Mouse (Mus musculus): Measurements from ENCODE around the gene Gabrg3. TPM values are rescaled to one million over a fixed set of nuclear protein-coding genes. Genes with fewer than 3 reads are reported as not detected.
A peak's percentile ranks its signal among the peaks of the same experiment; 100 is the strongest.

Gene Gabrg3
- polyA plus RNA-seq (2014; fragmentation: Nextera tagmentation; extraction: Ambion mirVana), result 0.60 and 0.85 TPM in 2 replicates

DNA sequence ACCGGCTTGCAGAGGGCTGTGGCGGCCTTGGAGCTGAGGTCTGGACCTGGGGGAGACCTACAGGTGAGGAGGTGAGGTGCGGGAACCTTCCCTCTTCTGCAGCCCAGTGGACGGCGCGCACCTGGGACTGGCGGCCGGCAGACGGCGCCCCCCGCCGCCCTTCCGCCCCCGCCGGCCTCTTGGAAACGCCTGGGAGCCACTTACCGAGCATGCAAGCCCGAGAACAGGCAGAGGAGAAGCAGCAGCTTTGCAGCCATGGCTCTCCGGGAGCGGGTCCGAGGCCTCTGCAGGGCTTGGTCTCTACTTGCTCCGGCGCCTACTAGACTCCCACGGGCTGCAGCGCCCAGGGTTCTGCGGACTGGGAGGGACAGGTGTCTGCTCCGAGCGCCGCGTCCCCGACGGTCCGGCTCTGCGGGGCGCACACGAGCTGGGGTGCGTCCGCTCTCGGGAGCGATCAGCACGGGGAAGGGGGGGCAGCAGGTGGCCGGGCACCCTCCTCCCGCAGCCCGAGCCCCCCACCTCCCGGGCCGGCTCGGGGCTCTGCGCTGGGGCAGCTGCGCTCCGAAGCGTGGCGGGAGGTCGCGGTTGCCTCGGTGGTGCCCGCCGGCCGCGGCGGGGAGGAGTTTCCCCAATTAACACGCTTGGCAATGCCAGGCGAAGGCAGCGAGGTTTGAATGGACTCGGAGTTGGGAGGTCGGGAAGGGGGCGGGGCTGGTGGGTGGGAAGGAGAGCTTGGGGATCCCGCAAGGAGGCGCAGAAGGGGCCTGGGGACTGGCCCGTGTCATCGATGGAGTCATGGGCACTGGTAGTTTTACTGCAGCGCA lies at the start of gene Gabrg3:
Gene Gabrg3 (minus strand): TSS at position 672 of the 824 bp plus-strand sequence.
- H3K4me2 ChIP-seq (ENCODE audit: low read length), result peak within 1 kb of the TSS; percentile 65
- 1% methylated on average over 66 of the region's 71 CpGs for WGBS
- no peaks in the 10 kb centered on the region for H3K36me3 ChIP-seq (ENCODE audit: control insufficient read depth, insufficient read depth, low read length)
- no peak within 1 kb of the TSS for H3K27ac ChIP-seq (ENCODE audit: low read depth)
- no peaks in the 10 kb centered on the region for H3K9me3 ChIP-seq (ENCODE audit: control insufficient read depth, low read length)
- peak; percentile 45 for ATAC-seq (replicated peaks; ENCODE audit: low FRiP score, low TSS enrichment, low read depth)
- H3K4me1 ChIP-seq (replicated peaks; ENCODE audit: control insufficient read depth, insufficient read depth, low read length), result no peaks in the 10 kb centered on the region
- H3K27me3 ChIP-seq (replicated peaks; ENCODE audit: control insufficient read depth, insufficient read depth, low read length), result peaks cover 27% of the 10 kb centered on the region
- DNase-seq (ENCODE audit: low spot score), result peak; percentile 62
- H3K4me3 ChIP-seq (ENCODE audit: low read depth, low read length), result peak within 1 kb of the TSS; percentile 37
- H3K9ac ChIP-seq (ENCODE audit: low read length), result peak within 1 kb of the TSS; percentile 0; the same call in 1 of the 2 replicates

DNA sequence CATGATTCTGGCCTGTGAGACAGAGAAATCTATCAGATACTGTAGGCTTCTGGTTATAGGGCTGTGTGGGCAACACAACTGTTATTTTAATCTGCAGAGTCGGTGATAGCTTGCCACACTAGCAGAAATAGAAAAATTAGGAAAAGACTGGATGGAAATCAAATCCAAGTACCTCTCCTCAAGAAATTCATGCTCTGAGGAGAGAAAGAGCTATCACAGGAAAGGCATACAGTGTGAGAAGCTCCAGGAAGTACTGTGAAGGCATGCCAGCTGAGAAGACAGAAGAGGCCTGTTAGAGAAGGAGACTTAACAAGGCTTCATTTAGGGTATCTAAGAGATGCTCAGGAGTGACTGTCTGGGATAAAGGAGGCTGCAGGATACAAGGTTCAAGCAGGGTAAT lies 35.7 kb upstream of the Gabrg3 start:
- H3K4me2 ChIP-seq (ENCODE audit: low read length), result no peak overlapping the region
- WGBS, result 91% methylated on average over 1 of the region's 1 CpGs
- no peaks in the 10 kb centered on the region for H3K4me1 ChIP-seq (replicated peaks; ENCODE audit: control insufficient read depth, insufficient read depth, low read length)
- H3K9me3 ChIP-seq (ENCODE audit: control insufficient read depth, low read length), result no peaks in the 10 kb centered on the region
- no peak for DNase-seq (ENCODE audit: low spot score)
- H3K4me3 ChIP-seq (ENCODE audit: low read depth, low read length), result no peak overlapping the region
- no peak overlapping the region for H3K27ac ChIP-seq (ENCODE audit: low read depth)
- H3K9ac ChIP-seq (ENCODE audit: low read length), result no peak overlapping the region
- ATAC-seq (replicated peaks; ENCODE audit: low FRiP score, low TSS enrichment, low read depth), result no peak
- no peaks in the 10 kb centered on the region for H3K36me3 ChIP-seq (ENCODE audit: control insufficient read depth, insufficient read depth, low read length)
- no peaks in the 10 kb centered on the region for H3K27me3 ChIP-seq (replicated peaks; ENCODE audit: control insufficient read depth, insufficient read depth, low read length)

- H3K27ac ChIP-seq (ENCODE audit: low read depth), result no peak overlapping the region
- 76% methylated on average over 1 of the region's 1 CpGs for WGBS
Observed at GRCm38 (mm10) chr7:57421044-57421443, 34.1 kb upstream of the Gabrg3 start.

GRCm38 (mm10) chr7:57419392-57419791 lies 32.4 kb upstream of the Gabrg3 start, which contains the start of gene Gabrb3:
Gene Gabrb3, plus strand, starts transcription at chr7:57419692.
- Histone ChIP-seq H3K4me2 (ENCODE audit: low read length) (no peak within 1 kb of the TSS), H3K36me3 (ENCODE audit: control insufficient read depth, insufficient read depth, low read length) (no peaks in the 10 kb centered on the region), H3K9ac (ENCODE audit: low read length) (no peak within 1 kb of the TSS), H3K9me3 (ENCODE audit: control insufficient read depth, low read length) (no peaks in the 10 kb centered on the region), H3K4me1 (replicated peaks; ENCODE audit: control insufficient read depth, insufficient read depth, low read length) (no peaks in the 10 kb centered on the region), H3K4me3 (ENCODE audit: low read depth, low read length) (no peak within 1 kb of the TSS), H3K27ac (ENCODE audit: low read depth) (no peak within 1 kb of the TSS), H3K27me3 (replicated peaks; ENCODE audit: control insufficient read depth, insufficient read depth, low read length) (no peaks in the 10 kb centered on the region)
- ATAC-seq (replicated peaks; ENCODE audit: low FRiP score, low TSS enrichment, low read depth) (no peak), DNase-seq (ENCODE audit: low spot score) (no peak)
- WGBS, result 75% methylated on average over 2 of the region's 2 CpGs

More at GRCm38 (mm10) chr7:57421044-57421443, 34.1 kb upstream of the Gabrg3 start:
- H3K9me3 ChIP-seq (ENCODE audit: control insufficient read depth, low read length), result no peaks in the 10 kb centered on the region
- no peaks in the 10 kb centered on the region for H3K36me3 ChIP-seq (ENCODE audit: control insufficient read depth, insufficient read depth, low read length)
- H3K4me3 ChIP-seq (ENCODE audit: low read depth, low read length), result no peak overlapping the region
- no peak for DNase-seq (ENCODE audit: low spot score)
- no peaks in the 10 kb centered on the region for H3K4me1 ChIP-seq (replicated peaks; ENCODE audit: control insufficient read depth, insufficient read depth, low read length)
- no peaks in the 10 kb centered on the region for H3K27me3 ChIP-seq (replicated peaks; ENCODE audit: control insufficient read depth, insufficient read depth, low read length)
- H3K4me2 ChIP-seq (ENCODE audit: low read length), result no peak overlapping the region
- H3K9ac ChIP-seq (ENCODE audit: low read length), result no peak overlapping the region
- no peak for ATAC-seq (replicated peaks; ENCODE audit: low FRiP score, low TSS enrichment, low read depth)

DNA sequence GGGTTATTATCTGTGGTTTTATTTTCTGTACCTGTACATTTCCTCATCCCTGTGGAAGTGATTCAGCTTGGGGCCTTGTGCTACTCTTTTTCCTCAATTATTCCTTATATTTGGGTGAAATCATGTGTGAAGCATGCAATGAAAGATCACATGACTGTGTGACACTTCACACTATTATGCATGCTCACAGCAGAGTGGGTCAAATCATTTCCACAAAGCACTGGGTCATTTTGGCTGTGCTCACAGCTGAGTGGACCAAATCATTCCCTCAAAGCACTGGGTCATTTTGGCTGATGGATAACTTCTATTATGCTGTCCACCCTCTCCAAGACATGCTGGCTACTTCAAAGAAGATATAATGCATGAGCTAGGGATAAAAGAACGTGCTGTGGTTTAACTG lies 25.9 kb upstream of the Gabrg3 start:
- no peak overlapping the region for H3K9ac ChIP-seq (ENCODE audit: low read length)
- no peaks in the 10 kb centered on the region for H3K9me3 ChIP-seq (ENCODE audit: control insufficient read depth, low read length)
- H3K4me1 ChIP-seq (replicated peaks; ENCODE audit: control insufficient read depth, insufficient read depth, low read length), result no peaks in the 10 kb centered on the region
- no peaks in the 10 kb centered on the region for H3K36me3 ChIP-seq (ENCODE audit: control insufficient read depth, insufficient read depth, low read length)
- H3K4me3 ChIP-seq (ENCODE audit: low read depth, low read length), result no peak overlapping the region
- no peak overlapping the region for H3K4me2 ChIP-seq (ENCODE audit: low read length)
- ATAC-seq (replicated peaks; ENCODE audit: low FRiP score, low TSS enrichment, low read depth), result no peak
- no peaks in the 10 kb centered on the region for H3K27me3 ChIP-seq (replicated peaks; ENCODE audit: control insufficient read depth, insufficient read depth, low read length)
- no peak for DNase-seq (ENCODE audit: low spot score)
- no peak overlapping the region for H3K27ac ChIP-seq (ENCODE audit: low read depth)
- WGBS, result 31% methylated on average over 1 of the region's 1 CpGs

DNA sequence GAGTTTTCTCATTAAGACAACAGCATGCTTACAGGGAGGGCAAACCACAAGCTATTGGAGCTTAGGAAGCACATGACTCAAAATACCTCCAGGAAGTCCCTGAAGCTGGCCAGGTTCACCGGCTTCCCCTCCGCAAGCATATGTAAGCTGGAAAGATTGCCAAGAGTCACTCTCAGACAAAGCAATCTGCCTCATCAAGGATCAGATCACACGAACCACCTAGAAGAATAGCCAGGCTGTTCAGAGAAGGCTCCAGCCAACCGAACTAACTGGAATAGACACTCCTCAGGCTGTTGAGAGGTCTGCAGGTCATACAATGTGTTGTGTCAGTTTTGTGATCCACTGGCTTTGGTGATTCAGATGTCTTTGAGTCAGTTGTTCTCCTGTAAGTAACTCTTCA lies 24.2 kb upstream of the Gabrg3 start:
- no peaks in the 10 kb centered on the region for H3K27me3 ChIP-seq (replicated peaks; ENCODE audit: control insufficient read depth, insufficient read depth, low read length)
- 94% methylated on average over 4 of the region's 4 CpGs for WGBS
- no peak overlapping the region for H3K4me2 ChIP-seq (ENCODE audit: low read length)
- no peaks in the 10 kb centered on the region for H3K9me3 ChIP-seq (ENCODE audit: control insufficient read depth, low read length)
- H3K27ac ChIP-seq (ENCODE audit: low read depth), result no peak overlapping the region
- no peak for ATAC-seq (replicated peaks; ENCODE audit: low FRiP score, low TSS enrichment, low read depth)
- no peaks in the 10 kb centered on the region for H3K36me3 ChIP-seq (ENCODE audit: control insufficient read depth, insufficient read depth, low read length)
- no peaks in the 10 kb centered on the region for H3K4me1 ChIP-seq (replicated peaks; ENCODE audit: control insufficient read depth, insufficient read depth, low read length)
- no peak for DNase-seq (ENCODE audit: low spot score)
- no peak overlapping the region for H3K9ac ChIP-seq (ENCODE audit: low read length)
- H3K4me3 ChIP-seq (ENCODE audit: low read depth, low read length), result no peak overlapping the region

GRCm38 (mm10) chr7:57393551-57393950 lies 6.6 kb upstream of the Gabrg3 start:
- ATAC-seq (replicated peaks; ENCODE audit: low FRiP score, low TSS enrichment, low read depth) (no peak), DNase-seq (ENCODE audit: low spot score) (no peak)
- no peak overlapping the region for H3K4me2 ChIP-seq (ENCODE audit: low read length)
- H3K27ac ChIP-seq (ENCODE audit: low read depth), result no peak overlapping the region
- no peaks in the 10 kb centered on the region for H3K36me3 ChIP-seq (ENCODE audit: control insufficient read depth, insufficient read depth, low read length)
- no peaks in the 10 kb centered on the region for H3K4me1 ChIP-seq (replicated peaks; ENCODE audit: control insufficient read depth, insufficient read depth, low read length)
- no peaks in the 10 kb centered on the region for H3K27me3 ChIP-seq (replicated peaks; ENCODE audit: control insufficient read depth, insufficient read depth, low read length)
- H3K9me3 ChIP-seq (ENCODE audit: control insufficient read depth, low read length), result no peaks in the 10 kb centered on the region
- H3K4me3 ChIP-seq (ENCODE audit: low read depth, low read length), result no peak overlapping the region
- WGBS, result 88% methylated on average over 4 of the region's 4 CpGs
- H3K9ac ChIP-seq (ENCODE audit: low read length), result no peak overlapping the region

DNA sequence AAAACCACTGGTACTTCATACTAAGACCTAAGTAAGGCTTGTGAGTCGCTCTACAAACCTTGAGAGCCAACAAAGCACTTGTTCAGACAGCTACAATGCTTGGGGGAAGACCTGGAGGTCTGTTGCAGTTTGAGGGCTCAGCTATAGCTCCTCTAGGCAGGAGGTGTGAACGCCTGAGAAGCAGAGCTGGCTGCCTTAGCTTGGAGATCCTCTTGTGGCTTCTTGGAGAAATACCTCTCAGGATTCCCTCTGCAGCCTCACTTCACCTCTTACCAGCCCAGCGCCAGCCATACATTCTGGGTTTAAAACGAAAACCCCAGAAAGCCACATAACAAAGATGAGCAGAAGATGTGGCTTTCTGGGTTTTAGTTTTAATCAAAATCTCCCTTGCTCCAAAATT lies 3.1 kb upstream of the Gabrg3 start:
- H3K27me3 ChIP-seq (replicated peaks; ENCODE audit: control insufficient read depth, insufficient read depth, low read length), result peaks cover 25% of the 10 kb centered on the region
- H3K4me1 ChIP-seq (replicated peaks; ENCODE audit: control insufficient read depth, insufficient read depth, low read length), result no peaks in the 10 kb centered on the region
- no peaks in the 10 kb centered on the region for H3K36me3 ChIP-seq (ENCODE audit: control insufficient read depth, insufficient read depth, low read length)
- H3K27ac ChIP-seq (ENCODE audit: low read depth), result no peak overlapping the region
- 43% methylated on average over 4 of the region's 4 CpGs for WGBS
- H3K4me3 ChIP-seq (ENCODE audit: low read depth, low read length), result no peak overlapping the region
- ATAC-seq (replicated peaks; ENCODE audit: low FRiP score, low TSS enrichment, low read depth), result no peak
- no peaks in the 10 kb centered on the region for H3K9me3 ChIP-seq (ENCODE audit: control insufficient read depth, low read length)
- no peak overlapping the region for H3K9ac ChIP-seq (ENCODE audit: low read length)
- DNase-seq (ENCODE audit: low spot score), result no peak
- H3K4me2 ChIP-seq (ENCODE audit: low read length), result no peak overlapping the region

DNA sequence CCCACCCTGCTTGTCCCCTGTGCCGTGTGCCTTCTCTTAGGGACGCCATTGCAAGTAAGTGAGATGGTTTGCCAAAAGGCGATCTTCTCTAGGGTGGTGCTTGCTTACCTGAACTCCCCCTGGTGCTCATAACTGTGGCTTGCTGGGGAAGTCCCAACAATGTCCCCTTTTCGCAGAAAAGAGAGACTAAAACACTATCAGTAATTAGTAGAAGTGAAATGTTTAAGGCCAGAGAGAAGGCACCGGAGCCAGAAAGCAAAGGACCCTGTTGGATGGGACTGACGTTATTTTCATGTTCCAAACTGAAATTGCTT lies 310 bp upstream of the Gabrg3 start:
- H3K9ac ChIP-seq (ENCODE audit: low read length), result no peak overlapping the region
- H3K4me2 ChIP-seq (ENCODE audit: low read length), result peak overlapping the region; percentile 65
- peaks cover 27% of the 10 kb centered on the region for H3K27me3 ChIP-seq (replicated peaks; ENCODE audit: control insufficient read depth, insufficient read depth, low read length)
- 24% methylated on average over 6 of the region's 6 CpGs for WGBS
- no peak overlapping the region for H3K27ac ChIP-seq (ENCODE audit: low read depth)
- H3K4me1 ChIP-seq (replicated peaks; ENCODE audit: control insufficient read depth, insufficient read depth, low read length), result no peaks in the 10 kb centered on the region
- ATAC-seq (replicated peaks; ENCODE audit: low FRiP score, low TSS enrichment, low read depth) (peak; percentile 68), DNase-seq (ENCODE audit: low spot score) (no peak)
- H3K36me3 ChIP-seq (ENCODE audit: control insufficient read depth, insufficient read depth, low read length), result no peaks in the 10 kb centered on the region
- peak overlapping the region; percentile 37 for H3K4me3 ChIP-seq (ENCODE audit: low read depth, low read length)
- H3K9me3 ChIP-seq (ENCODE audit: control insufficient read depth, low read length), result no peaks in the 10 kb centered on the region
